Mouse (Mus musculus) liver, adult 2 months (tissue): ENCODE measurements around the gene Nalcn. TPM values are rescaled to one million over a fixed set of nuclear protein-coding genes. Genes with fewer than 3 reads are reported as not detected.

ENCODE experiments used
- DNase-seq: peaks from one replicate; pipeline ENCODE4 v3.0.0-alpha.2; 2011; ENCODE audit warnings: low read depth, low spot score; ENCODE audit errors: extremely low read depth
- H3K27ac ChIP-seq: fragments of 200-500 bp; replicated peaks from 2 replicates; pipeline ENCODE4 v1.5.1; 2012; ENCODE audit warnings: low read depth, mild to moderate bottlenecking, control low read depth, inconsistent platforms, low read length; ENCODE audit not compliant: insufficient read depth
- H3K27me3 ChIP-seq: fragments of 200-500 bp; 2 replicates; pipeline ENCODE4 v1.6.1; 2012; ENCODE audit warnings: mild to moderate bottlenecking, moderate library complexity, low read length, inconsistent platforms; ENCODE audit not compliant: control insufficient read depth, insufficient read depth
- H3K36me3 ChIP-seq: fragments of 200-500 bp; 2 replicates; pipeline ENCODE4 v1.6.1; 2012; ENCODE audit warnings: low read length, inconsistent platforms; ENCODE audit not compliant: control insufficient read depth, insufficient read depth
- H3K4me1 ChIP-seq: fragments of 200-500 bp; 2 replicates; pipeline ENCODE4 v1.6.1; 2011; ENCODE audit warnings: low read length; ENCODE audit not compliant: control insufficient read depth, insufficient read depth
- H3K4me3 ChIP-seq: fragments of 200-500 bp; 2 replicates; pipeline ENCODE4 v1.5.1; 2011; ENCODE audit warnings: low read depth, mild to moderate bottlenecking, control low read depth, low read length, moderate library complexity; ENCODE audit not compliant: insufficient read depth
- H3K79me2 ChIP-seq: fragments of 200-500 bp; 2 replicates; pipeline ENCODE4 v1.6.1; 2012; ENCODE audit warnings: inconsistent platforms, mild to moderate bottlenecking, low read length, moderate library complexity; ENCODE audit not compliant: control insufficient read depth, insufficient read depth
- H3K9ac ChIP-seq: fragments of 200-500 bp; 2 replicates; pipeline ENCODE4 v1.6.1; 2012; ENCODE audit warnings: low read depth, mild to moderate bottlenecking, control low read depth, inconsistent platforms, low read length
- CTCF ChIP-seq: fragments of 200-500 bp; IDR thresholded peaks from 2 replicates; pipeline ENCODE4 v1.5.1; 2011; ENCODE audit warnings: low read depth, low read length, control low read depth
- POLR2A ChIP-seq: fragments of 200-500 bp; IDR thresholded peaks from 2 replicates; pipeline ENCODE4 v1.6.1; 2011; ENCODE audit warnings: low read length, control low read depth; ENCODE audit not compliant: insufficient read depth; ENCODE audit errors: extremely low read depth
- WGBS: fragments of 180-500 bp; shearing (Covaris S2); methylation state at CpG from one replicate; pipeline ENCODE4 v1.1.7; 2018; 5-methylcytosine and 5-hydroxymethylcytosine counted together
- polyA plus RNA-seq: library from polyadenylated mRNA; depleted of rRNA; stranded (reverse); fragments of >200 nt; gene quantifications from 2 replicates; pipeline ENCODE4 v1.2.3, GENCODE M21; 2012
- total RNA-seq: library from RNA; depleted of rRNA; stranded (reverse); fragments of >200 nt; gene quantifications from 2 replicates; pipeline ENCODE4 v1.2.3, GENCODE M21; 2014

The Nalcn gene
- total and polyA plus RNA-seq, 2 experiments: under 0.01 TPM; not detected in 1

DNA sequence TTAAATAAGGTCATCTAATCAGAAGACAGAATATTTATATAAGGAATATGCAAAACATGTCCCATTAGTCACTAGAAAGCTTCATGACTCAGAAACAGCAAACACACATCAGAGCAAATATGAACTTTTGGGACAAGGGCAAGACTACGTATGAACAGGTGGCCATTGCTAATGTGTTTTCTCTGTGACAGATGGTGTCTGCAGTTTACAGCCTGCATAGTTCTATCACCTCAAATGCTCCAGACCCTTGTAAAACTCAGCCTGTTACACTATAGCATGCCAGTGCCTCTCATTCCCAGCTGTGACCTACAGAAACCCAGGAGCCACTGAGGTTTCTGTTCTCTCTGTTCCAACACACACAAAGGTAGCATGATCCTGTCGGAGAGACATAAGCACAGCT, 91.3 kb downstream of the Nalcn start:
- Histone ChIP-seq H3K27ac (no peak overlapping the region), H3K36me3 (no peaks in the 10 kb centered on the region), H3K9ac (no peak overlapping the region), H3K27me3 (no peaks in the 10 kb centered on the region), H3K4me3 (no peak overlapping the region), H3K79me2 (no peaks in the 10 kb centered on the region), H3K4me1 (no peaks in the 10 kb centered on the region)
- no peak for TF ChIP-seq CTCF
- TF ChIP-seq POLR2A: no peak
- no peak for DNase-seq
- 76% methylated on average over 2 of the region's 2 CpGs for WGBS

DNA sequence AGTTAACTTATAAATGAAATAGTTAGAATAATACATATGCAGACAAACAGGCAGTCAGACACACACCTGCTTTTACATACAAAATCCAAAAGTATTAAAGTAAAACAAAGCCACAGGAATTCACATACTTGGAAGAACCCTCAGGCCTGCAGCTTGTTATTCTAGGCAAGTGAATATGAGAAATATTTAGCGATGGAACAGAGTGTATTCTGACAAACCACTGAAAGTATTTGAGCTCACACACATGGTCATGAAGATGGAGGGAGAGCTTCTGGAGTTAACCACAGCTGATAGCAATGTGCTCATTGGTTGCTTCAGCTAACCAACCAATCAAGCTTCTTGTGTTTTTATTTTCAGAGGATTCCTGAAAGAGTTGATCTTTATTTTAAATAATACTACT, 93.9 kb downstream of the Nalcn start:
- DNase-seq: no peak
- 76% methylated on average over 1 of the region's 1 CpGs for WGBS
- no peak overlapping the region for H3K4me3 ChIP-seq
- H3K36me3 ChIP-seq: no peaks in the 10 kb centered on the region
- H3K9ac ChIP-seq: no peak overlapping the region
- H3K27ac ChIP-seq: no peak overlapping the region
- TF ChIP-seq POLR2A (no peak), CTCF (no peak)
- H3K27me3 ChIP-seq: no peaks in the 10 kb centered on the region
- H3K4me1 ChIP-seq: no peaks in the 10 kb centered on the region
- no peaks in the 10 kb centered on the region for H3K79me2 ChIP-seq

- no peak overlapping the region for H3K4me3 ChIP-seq
- no peaks in the 10 kb centered on the region for H3K79me2 ChIP-seq
- WGBS: 40% methylated on average over 1 of the region's 1 CpGs
- H3K36me3 ChIP-seq: no peaks in the 10 kb centered on the region
- no peaks in the 10 kb centered on the region for H3K4me1 ChIP-seq
- no peak for DNase-seq
- TF ChIP-seq CTCF: no peak
- no peak for TF ChIP-seq POLR2A
- no peak overlapping the region for H3K27ac ChIP-seq
- H3K27me3 ChIP-seq: no peaks in the 10 kb centered on the region
- no peak overlapping the region for H3K9ac ChIP-seq
These were observed 95.7 kb downstream of the Nalcn start for GRCm38 (mm10) chr14:123531271-123531670.

DNA sequence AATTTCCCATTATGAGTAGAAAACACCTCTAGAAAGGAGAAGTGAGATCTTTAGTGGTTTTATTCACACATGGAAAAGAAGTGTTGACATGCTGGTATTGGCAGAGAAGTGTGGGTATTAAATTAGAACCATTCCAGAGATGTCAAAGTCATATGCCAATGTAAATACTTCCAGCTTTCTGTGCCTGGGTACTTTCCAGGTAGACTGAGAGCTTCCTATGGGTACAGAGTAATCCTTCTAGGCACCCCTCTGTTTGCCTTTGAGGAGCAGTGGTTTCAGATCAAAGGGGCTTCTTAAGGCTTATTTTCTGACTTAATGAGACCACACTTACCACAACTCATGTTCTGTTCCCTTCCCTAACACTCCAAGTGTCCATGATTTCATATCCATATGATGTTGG, 97.8 kb downstream of the Nalcn start:
- Histone ChIP-seq H3K4me1 (no peaks in the 10 kb centered on the region), H3K27ac (no peak overlapping the region), H3K79me2 (no peaks in the 10 kb centered on the region), H3K36me3 (no peaks in the 10 kb centered on the region), H3K9ac (no peak overlapping the region), H3K4me3 (no peak overlapping the region), H3K27me3 (no peaks in the 10 kb centered on the region)
- TF ChIP-seq POLR2A (no peak), CTCF (no peak)
- no peak for DNase-seq

GRCm38 (mm10) chr14:123513376-123514141, 113.4 kb downstream of the Nalcn start:
- no peak for TF ChIP-seq CTCF
- no peak for TF ChIP-seq POLR2A
- no peak for DNase-seq
- Histone ChIP-seq H3K27me3 (no peaks in the 10 kb centered on the region), H3K9ac (no peak overlapping the region), H3K4me1 (no peaks in the 10 kb centered on the region), H3K4me3 (no peak overlapping the region), H3K27ac (no peak overlapping the region), H3K79me2 (no peaks in the 10 kb centered on the region), H3K36me3 (no peaks in the 10 kb centered on the region)
- 37% methylated on average over 8 of the region's 8 CpGs for WGBS

DNA sequence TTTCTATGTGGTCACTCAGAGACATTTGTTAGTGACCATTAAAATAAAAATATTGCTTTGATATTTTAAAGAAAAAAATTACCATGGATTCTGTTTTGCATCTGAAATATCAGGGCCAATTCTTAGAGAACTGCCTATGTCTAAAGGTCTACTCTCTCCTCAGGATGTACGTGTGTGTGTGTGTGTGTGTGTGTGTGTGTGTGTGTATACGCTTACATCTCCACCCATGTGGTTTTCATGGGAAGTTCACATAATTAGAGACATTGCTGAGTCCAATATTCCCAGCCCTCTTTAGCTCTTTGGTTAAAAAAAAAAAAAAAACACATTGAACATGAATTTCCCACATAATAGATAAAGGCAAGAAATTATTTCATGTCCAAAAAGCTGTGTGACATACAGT, 114.0 kb downstream of the Nalcn start:
- Histone ChIP-seq H3K36me3 (no peaks in the 10 kb centered on the region), H3K27ac (no peak overlapping the region), H3K27me3 (no peaks in the 10 kb centered on the region), H3K4me3 (no peak overlapping the region), H3K79me2 (no peaks in the 10 kb centered on the region), H3K9ac (no peak overlapping the region), H3K4me1 (no peaks in the 10 kb centered on the region)
- DNase-seq: no peak
- WGBS: 66% methylated on average over 2 of the region's 2 CpGs
- TF ChIP-seq POLR2A: no peak
- TF ChIP-seq CTCF: no peak
